Mouse (Mus musculus) left cerebral cortex, adult 11 months (tissue): Measurements from ENCODE around the gene Prr9.
A peak's percentile ranks its signal among the peaks of the same experiment; 100 is the strongest.

Source experiments
- DNase-seq: peaks from one replicate; pipeline ENCODE4 v3.0.0; 2022; ENCODE audit warnings: low spot score

Prr9 gene

DNA sequence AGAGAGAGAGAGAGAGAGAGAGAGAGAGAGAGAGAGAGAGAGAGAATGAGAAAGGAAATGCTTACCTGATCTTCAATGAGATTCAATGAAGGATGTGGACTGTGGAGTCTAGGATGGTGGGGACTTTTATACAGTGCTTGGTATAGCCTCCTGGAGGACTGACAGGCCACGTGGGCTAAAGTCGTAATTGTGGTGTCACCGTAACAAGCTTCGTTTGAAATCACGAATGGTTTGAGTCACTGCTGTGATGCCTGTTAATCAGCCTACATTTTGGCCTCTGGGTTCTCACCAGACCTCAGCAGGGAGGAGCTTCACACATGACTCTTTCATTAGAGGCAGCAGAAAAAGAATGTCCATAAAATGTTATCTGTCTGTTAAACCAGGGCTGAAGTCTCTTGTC, at the start of gene Prr9:
Prr9 (minus strand) TSS at position 101 of the 400 bp plus-strand sequence.
- DNase-seq: no peak

DNA sequence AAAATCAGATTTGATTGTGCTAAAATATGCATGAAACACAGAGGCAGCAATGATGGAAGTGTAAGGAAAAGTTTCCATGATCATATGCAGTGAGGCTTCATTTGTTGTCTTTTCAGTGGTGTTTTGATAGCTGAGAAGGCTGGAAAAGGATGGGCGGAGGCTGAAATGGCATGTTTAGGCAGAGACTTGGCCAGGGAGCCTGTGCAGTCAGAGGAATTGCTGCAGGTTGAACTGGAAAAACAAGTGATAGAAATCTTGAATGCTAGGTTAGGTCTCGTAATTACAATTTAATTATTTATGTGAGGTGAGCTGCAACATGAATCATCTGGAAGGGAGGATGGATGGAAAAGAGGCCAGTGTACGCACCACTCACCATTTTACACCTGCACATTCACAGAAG, 46.1 kb upstream of the Prr9 start:
- DNase-seq: no peak

DNA sequence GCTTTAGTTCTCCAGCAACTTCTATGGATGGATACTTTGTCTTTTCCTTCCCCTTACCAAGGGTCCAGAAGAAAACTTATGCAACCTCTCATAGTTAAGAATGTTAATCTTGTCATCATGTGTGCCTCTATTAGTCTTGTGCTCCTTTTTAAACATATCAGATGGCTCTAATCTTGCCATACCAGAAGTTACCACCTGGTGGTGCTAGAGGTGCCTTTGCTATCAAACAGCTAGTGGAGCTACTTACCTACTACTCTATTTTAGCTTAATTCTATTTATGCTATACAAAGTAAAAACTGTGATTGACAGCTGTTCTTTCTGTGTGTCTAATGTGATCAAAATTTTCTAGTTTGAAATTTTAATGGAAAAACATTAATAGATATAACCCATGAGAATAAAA, 29.6 kb upstream of the Prr9 start:
- peak; percentile 9 for DNase-seq

DNA sequence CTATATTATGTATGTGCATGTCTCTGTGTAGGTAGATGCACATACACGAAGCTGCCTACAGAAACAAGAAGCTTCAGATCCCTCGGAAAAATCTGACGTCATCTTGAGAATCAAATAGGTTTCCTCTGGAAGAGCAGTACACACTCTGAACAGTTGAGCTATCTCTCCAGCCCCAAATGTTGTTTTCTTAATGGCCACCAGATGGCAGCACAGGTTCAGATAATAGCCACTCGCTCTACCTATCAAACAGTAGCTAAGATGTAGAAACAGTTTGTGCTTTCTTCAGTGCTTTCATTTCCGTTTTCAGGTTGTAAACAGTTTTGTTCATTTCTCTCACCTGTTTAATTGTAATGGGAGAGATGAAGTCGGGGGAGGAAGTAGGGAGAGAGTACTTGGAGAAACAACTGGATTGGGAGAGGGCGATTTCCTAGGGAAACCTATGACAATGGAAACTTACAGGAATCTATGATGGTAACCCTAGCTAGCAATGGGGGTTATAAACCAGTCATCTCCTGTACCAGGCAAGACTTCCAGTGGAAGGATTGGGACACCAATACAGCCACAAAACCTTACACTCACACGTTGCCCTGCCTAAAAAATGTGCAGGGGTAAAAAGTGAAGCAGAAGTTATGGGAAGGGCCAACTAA, 27.0 kb upstream of the Prr9 start:
- peak; percentile 23 for DNase-seq

DNA sequence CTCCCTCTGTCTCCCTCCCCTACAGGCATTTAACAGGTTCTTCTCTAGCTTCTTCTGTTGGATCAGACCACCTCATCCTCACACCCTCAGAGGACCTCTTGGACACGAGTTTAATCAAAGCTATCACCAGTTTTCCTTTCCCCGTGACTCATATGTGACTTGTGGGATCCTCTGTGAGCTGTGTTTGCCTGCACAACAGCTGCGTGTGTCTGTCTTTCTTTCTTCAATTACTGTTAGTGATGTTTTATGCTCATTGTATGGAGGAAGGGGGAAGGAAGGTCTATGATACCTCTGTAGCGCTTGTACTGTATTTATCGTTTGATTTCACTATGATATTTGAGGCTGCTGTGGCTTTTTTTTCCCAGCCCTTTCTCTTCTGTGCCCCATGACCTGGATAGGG, 24.2 kb upstream of the Prr9 start:
- DNase-seq: no peak

DNA sequence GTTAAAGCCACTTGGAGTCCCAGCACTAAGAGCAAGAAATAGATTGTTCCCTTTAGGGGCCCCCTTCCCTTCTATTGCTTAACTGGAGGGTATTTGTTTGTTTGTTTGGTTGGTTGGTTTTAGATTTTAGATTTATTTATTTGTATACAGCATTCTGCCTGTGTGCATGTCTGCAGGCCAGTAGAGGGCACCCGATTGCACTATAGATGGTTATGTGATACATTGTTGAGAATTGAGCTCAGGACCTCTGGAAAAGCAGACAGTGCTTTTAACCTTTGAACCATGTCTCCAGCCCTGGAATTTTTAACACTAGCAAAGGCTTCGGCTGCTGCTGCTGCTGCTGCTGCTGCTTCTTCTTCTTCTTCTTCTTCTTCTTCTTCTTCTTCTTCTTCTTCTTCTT, 23.7 kb upstream of the Prr9 start:
- no peak for DNase-seq

DNA sequence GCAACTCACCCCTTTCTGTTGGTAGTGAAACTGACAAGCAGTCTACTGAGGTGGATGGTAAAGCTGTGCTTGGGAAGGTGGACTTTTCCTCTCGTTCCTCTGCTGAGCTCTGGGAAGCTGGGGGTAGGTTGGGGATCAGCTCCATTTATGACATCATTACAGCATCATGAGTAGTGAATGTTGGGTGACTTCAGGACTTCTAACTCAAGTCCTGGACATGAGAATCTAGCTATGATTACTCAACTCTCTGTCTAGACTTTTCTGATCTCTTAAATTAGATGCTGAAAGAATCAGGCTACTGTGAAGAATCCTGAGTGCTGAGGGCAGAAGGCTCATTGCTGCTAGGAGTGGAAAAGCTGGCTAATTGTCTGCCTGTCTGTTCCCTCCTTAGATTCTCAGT, 18.9 kb upstream of the Prr9 start, which contains the start of gene Lelp1:
Lelp1 (minus strand) TSS at position 101 of the 400 bp plus-strand sequence.
- DNase-seq: no peak

DNA sequence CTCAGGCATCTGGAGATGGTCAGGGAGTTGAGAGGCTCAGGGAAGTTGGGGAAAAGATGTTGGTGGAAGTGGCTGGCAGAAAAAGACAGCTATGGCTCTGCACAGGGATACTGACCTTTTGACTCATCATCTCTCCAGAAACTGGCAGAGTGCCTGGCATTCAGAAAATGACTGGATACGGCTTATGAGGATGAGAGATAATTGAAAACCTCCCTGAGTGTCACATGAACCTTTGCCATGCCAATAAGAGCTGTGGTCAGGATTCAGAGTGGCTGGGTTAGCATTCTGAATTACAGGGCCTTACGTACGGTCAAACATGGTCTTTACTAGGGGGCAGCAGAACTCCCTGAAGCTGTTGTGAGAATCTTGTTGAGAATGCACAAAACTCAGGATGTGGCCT, 2.8 kb downstream of the Prr9 start:
- DNase-seq: no peak

DNA sequence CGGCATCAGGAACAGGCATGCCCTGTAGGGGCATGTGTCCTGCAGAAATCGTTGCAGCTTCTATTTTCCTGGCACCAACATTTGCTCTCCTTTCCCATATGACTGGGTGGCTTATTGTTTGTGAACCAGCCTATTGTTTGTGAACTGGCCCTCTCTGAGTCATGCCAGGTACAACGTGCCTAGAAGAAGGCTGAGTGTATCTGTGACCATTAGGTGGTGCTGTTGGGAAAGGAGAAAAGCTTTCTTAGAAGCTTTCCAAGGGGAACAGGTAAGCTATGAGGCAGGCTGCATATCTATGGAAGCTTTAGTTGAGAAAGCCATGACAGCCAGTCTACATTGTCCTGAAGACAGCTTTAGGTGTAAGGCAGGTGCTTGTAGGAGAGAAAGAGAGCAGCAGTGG, 5.8 kb downstream of the Prr9 start:
- peak; percentile 5 for DNase-seq

DNA sequence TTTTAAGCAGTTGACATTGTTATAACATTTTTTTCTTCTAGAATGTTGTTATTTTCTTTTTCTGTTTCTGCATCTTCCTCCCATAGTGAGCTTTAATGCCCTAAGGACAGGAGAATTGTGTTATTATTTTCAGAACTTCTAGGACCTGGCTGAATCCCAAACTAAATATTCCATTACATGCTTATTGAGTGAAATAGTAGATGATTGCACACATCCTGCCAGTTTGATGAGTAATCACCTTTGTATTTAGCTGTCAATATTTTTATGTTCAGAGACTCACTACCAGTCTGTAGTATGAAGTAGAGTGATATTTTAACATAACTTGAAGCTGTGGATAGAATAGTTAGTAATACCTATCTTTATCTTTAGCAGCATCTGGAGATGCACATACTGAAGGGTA, 12.2 kb downstream of the Prr9 start:
- no peak for DNase-seq

DNA sequence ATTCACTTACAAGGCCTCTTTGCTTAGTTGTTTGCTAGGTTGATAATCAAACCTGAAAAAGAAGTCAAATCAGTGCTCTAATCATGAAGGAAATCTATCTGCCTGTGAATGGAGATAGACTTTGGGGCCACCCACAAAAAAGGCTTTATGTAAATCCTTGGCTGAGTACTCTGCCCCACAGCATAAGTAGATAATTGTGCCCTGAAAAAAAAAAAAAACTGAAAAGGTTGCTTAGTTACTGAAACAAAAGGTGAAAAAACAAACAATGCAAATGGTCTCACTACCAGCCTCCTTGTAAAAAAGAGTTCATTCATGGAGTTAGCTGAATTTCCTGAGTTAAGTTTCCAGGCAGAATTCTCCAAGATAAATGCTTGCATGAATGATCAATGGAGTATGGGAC, 13.0 kb downstream of the Prr9 start:
- no peak for DNase-seq

DNA sequence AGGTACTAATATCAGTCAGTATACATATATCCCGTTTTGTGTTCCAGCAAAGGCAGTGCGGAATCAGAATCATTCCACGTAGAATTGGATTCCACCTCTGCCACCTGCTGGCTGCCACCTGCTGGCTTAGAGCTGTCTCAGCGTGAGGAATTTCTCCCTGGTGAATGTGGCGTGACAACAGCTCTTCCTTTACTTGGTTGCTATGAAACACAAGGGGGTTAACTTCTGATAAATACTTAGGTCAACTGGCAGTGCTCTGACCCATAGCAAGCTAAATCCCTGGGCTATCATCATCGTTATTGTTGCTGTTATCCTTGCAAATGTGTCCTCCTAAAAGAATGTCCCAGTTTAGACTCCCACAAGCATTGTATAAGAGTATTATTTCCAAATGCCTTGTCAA, 17.2 kb downstream of the Prr9 start:
- DNase-seq: peak; percentile 4

DNA sequence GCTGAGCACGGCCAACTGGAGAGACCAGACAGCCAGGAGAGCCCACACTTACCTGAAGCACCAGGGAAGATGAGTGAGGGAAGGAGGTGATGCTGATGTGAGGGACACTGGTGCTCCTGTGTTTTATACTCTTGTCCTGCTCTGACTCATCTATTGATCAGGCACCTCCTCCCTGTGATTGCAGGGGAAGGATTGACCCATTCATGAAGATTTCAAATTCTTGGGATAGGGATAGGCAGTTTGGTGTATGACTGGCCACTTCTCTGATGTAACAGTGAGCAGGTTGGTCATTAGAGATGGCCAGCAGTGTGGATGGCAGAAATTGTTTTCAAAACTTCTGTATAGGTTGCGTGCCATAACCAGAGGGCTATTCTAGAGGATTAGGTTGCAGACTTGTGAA, 40.7 kb downstream of the Prr9 start, which contains the start of gene Lor:
Lor (minus strand) TSS at position 101 of the 400 bp plus-strand sequence.
- DNase-seq: no peak

DNA sequence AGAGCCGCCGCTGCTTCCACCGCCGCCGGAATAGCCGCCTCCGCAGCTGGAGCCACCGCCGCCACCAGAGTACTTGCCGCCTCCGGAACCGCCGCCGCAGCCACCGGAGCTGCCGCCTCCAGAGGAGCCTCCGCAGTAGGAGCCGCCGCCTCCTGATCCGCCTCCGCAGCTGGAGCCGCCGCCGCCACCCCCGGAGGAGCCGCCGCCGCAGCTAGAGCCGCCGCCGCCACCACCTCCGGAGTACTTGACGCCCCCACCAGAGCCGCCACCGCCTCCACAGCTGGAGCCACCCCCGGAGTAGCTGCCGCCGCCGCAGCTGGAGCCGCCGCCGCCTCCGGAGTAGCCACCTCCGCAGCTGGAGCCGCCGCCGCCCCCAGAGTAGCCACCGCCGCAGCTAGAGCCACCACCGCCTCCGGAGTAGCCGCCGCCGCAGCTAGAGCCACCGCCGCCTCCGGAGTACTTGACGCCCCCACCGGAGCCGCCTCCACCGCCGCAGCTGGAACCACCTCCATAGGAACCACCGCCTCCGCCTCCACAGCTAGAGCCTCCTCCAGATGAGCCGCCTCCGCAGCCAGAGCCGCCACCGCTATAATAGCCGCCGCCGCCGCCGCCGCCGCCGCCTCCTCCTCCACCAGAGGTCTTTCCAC, 42.3 kb downstream of the Prr9 start:
- peak; percentile 4 for DNase-seq

DNA sequence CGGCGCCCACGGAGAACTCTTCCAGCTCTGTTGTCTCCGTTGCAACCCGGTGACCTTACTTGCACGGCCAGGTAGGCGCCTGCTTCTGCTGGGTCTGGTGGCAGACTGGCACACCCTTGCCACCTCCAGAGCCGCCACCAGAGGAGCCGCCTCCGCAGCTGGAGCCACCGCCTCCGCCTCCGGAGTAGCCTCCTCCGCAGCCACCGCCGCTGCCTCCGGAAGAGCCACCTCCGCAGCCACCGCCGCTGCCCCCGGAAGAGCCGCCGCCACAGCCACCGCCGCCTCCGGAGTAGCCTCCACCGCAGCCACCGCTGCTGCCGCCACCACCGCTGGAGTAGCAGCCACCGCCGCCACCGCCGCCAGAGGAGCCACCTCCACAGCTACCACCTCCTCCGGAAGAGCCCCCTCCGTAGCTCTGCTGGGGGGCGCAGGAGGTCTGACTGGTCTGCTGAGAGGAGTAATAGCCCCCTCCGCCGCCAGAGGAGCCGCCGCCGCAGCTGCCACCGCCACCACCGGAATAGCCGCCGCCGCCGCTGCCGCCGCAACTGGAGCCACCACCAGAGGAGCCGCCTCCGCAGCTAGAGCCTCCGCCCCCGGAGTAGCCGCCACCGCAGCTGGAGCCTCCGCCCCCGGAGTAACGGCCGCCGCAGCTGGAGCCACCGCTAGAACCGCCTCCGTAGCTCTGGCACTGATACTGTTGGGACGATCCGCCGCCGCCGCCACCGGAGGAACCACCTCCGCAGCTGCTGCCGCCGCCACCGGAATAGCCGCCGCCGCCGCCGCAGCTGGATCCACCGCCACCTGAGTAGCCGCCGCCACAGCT, 43.1 kb downstream of the Prr9 start:
- peak; percentile 34 for DNase-seq
